15 mouse cellular contexts compared by ENCODE assay signal in genomic region chr11:115208776-115209732, GRCm38 (mm10). TPM values are rescaled to one million over a fixed set of nuclear protein-coding genes. Genes with fewer than 3 reads are reported as not detected.
A peak's percentile ranks its signal among the peaks of the same experiment; 100 is the strongest.
DNase-seq lines count a peak whose midpoint lies in the region; ATAC-seq and TF ChIP-seq lines count a peak whose summit lies in the region.
"Had no signal": no experiment of that assay in that cellular context is flagged by ENCODE, and none has a peak within 500 bp of the region (broad histone marks: within the 10 kb centered on the region; RNA-seq: fewer than 3 reads in every experiment).

No protein-coding gene starts in this region.

- no peak overlapping the region for H3K4me2 ChIP-seq in lung, postnatal 0 days (replicated peaks; ENCODE audit: low read depth, low read length)
- H3K4me2 ChIP-seq: embryonic facial prominence, embryonic 15.5 days; intestine, embryonic 15.5 days; limb, embryonic 15.5 days had no signal

- no peak for TF ChIP-seq CTCF in lung, postnatal 0 days (IDR thresholded peaks at IDR 0.05)

- no peaks in the 10 kb centered on the region for H3K4me1 ChIP-seq in lung, postnatal 0 days (ENCODE audit: insufficient read depth, low read depth, low read length)
- H3K4me1 ChIP-seq: intestine, embryonic 15.5 days; limb, embryonic 15.5 days had no signal

- H3K27ac ChIP-seq in lung, postnatal 0 days (ENCODE audit: low read length), result peak overlapping the region; percentile 51; the same call in 1 of the 2 replicates
- H3K27ac ChIP-seq: embryonic facial prominence, embryonic 15.5 days; intestine, embryonic 15.5 days; limb, embryonic 15.5 days had no signal

- TF ChIP-seq EP300 in lung, postnatal 0 days (IDR thresholded peaks at IDR 0.05), result no peak

- H3K27me3 ChIP-seq in lung, postnatal 0 days (replicated peaks; ENCODE audit: insufficient read depth, low read length), result no peaks in the 10 kb centered on the region
- H3K27me3 ChIP-seq: embryonic facial prominence, embryonic 15.5 days; intestine, embryonic 15.5 days had no signal

- WGBS in lung, postnatal 0 days, result 79% methylated on average over 25 of the region's 25 CpGs

- no peak overlapping the region for H3K9ac ChIP-seq in lung, postnatal 0 days (replicated peaks; ENCODE audit: low read depth)
- H3K9ac ChIP-seq: embryonic facial prominence, embryonic 15.5 days; intestine, embryonic 15.5 days; limb, embryonic 15.5 days had no signal

- no peaks in the 10 kb centered on the region for H3K9me3 ChIP-seq in lung, postnatal 0 days (ENCODE audit: low read length)
- H3K9me3 ChIP-seq: embryonic facial prominence, embryonic 15.5 days; intestine, embryonic 15.5 days; limb, embryonic 15.5 days had no signal

- H3K36me3 ChIP-seq in lung, postnatal 0 days (ENCODE audit: insufficient read depth, low read length), result peaks cover 8% of the 10 kb centered on the region

- ATAC-seq in cerebellum, adult (ENCODE audit: insufficient number of reproducible peaks, low FRiP score, low TSS enrichment), result no peak
- peak; percentile 50; the same call in 1 of the 2 replicates for ATAC-seq in lung, postnatal 0 days
- peak; percentile 84 for ATAC-seq in megakaryocyte progenitor cell, adult 5-6 weeks (replicated peaks; ENCODE audit: poor library complexity)
- ATAC-seq: forebrain, embryonic 16.5 days; intestine, embryonic 15.5 days had no signal

- peak; percentile 68 to 71 for DNase-seq in cerebellum, adult 18-20 months
- DNase-seq in lung, postnatal 0 days (ENCODE audit: low spot score), result peak; percentile 52
- no peak for DNase-seq in lung, postnatal 4 days
- peak; percentile 77 for DNase-seq in cerebellum, postnatal 14 days
- DNase-seq in embryo, embryonic 10 days (ENCODE audit: low spot score), result no peak
- DNase-seq in right cerebral cortex, adult 18-20 months, result no peak
- DNase-seq: B cell, adult 2 months; thymus, postnatal 14 days had no signal

- H3K4me3 ChIP-seq in lung, postnatal 0 days (ENCODE audit: low read depth, low read length), result no peak overlapping the region
- H3K4me3 ChIP-seq: embryonic facial prominence, embryonic 15.5 days; intestine, embryonic 15.5 days; limb, embryonic 15.5 days had no signal

RNA-seq across cellular contexts. Expression of gene Nat9, which starts 21.4 kb away (rescaled TPM):
- 30.3 and 30.8 TPM in 2 replicates for polyA plus RNA-seq in lung, postnatal 0 days (2015; fragmentation: Nextera tagmentation; extraction: Ambion mirVana)
- 17.4 and 17.8 TPM in 2 replicates for total RNA-seq in megakaryocyte progenitor cell, adult 5-6 weeks (2015)
- total RNA-seq in megakaryocyte progenitor cell, adult 5-6 weeks (2017), result 20.2 and 25.5 TPM in 2 replicates

RNA-seq across cellular contexts. Expression of gene Tmem104, which starts 21.8 kb away (rescaled TPM):
- polyA plus RNA-seq in lung, postnatal 0 days (2015; fragmentation: Nextera tagmentation; extraction: Ambion mirVana), result 9.6 and 10.5 TPM in 2 replicates
- total RNA-seq in megakaryocyte progenitor cell, adult 5-6 weeks (2015), result 7.8 and 8.3 TPM in 2 replicates
- total RNA-seq in megakaryocyte progenitor cell, adult 5-6 weeks (2017), result 2.4 and 8.2 TPM in 2 replicates

RNA-seq across cellular contexts. Expression of gene Slc9a3r1, which starts 45.9 kb away (rescaled TPM):
- polyA plus RNA-seq in lung, postnatal 0 days (2015; fragmentation: Nextera tagmentation; extraction: Ambion mirVana), result 56.9 and 71.2 TPM in 2 replicates
- 51.4 TPM in 2 replicates for total RNA-seq in megakaryocyte progenitor cell, adult 5-6 weeks (2015)
- 44.7 and 49.4 TPM in 2 replicates for total RNA-seq in megakaryocyte progenitor cell, adult 5-6 weeks (2017)

RNA-seq across cellular contexts. Expression of gene Grin2c, which starts 58.0 kb away (rescaled TPM):
- polyA plus RNA-seq in lung, postnatal 0 days (2015; fragmentation: Nextera tagmentation; extraction: Ambion mirVana), result 0.11 TPM in 2 replicates
- not detected in 2 replicates for total RNA-seq in megakaryocyte progenitor cell, adult 5-6 weeks (2015)
- total RNA-seq in megakaryocyte progenitor cell, adult 5-6 weeks (2017), result not detected in 2 replicates
- polyA plus RNA-seq: embryonic facial prominence, embryonic 15.5 days; gonadal fat pad, adult 2 months had no signal

Comparison
In these comparisons a context has a peak if more than half of its experiments do, and no peak if none do; other contexts are left out.
1. DNase-seq: peak in cerebellum, adult 18-20 months (2 of 2), lung, postnatal 0 days (single experiment) and cerebellum, postnatal 14 days (2 of 2); none in lung, postnatal 4 days (0 of 2), embryo, embryonic 10 days (single experiment) and right cerebral cortex, adult 18-20 months (single experiment).